ENCODE assay signal across 26 mouse cellular contexts in genomic region chr12:99073766-99074165, GRCm38 (mm10).
"Had no signal": no experiment of that assay in that cellular context is flagged by ENCODE, and none has a peak within 500 bp of the region (broad histone marks: within the 10 kb centered on the region; RNA-seq: fewer than 3 reads in every experiment).

No protein-coding gene starts in this region.

- H3K4me1 ChIP-seq: heart, embryonic 12.5 days; intestine, embryonic 15.5 days; limb, embryonic 13.5 days; limb, embryonic 15.5 days; liver, embryonic 12.5 days had no signal

- ATAC-seq: hindbrain, embryonic 16.5 days; inflammation-experienced regulatory T-cells, adult 6 months; intestine, embryonic 15.5 days; intestine, postnatal 0 days; liver, embryonic 12.5 days had no signal

- H3K27ac ChIP-seq: gastrocnemius, adult 2 months; heart, adult 2 months; hindbrain, embryonic 10.5 days; hindbrain, embryonic 12.5 days; hindbrain, embryonic 14.5 days; intestine, embryonic 15.5 days; limb, embryonic 13.5 days; limb, embryonic 15.5 days; liver, embryonic 12.5 days; liver, embryonic 14.5 days had no signal

- DNase-seq: gastrocnemius, adult 2 months; gastrocnemius, postnatal 10 days; gastrocnemius, postnatal 25 days; heart, adult 11 months; heart, adult 2 months; heart, postnatal 10 days; heart, postnatal 4 days; kidney, adult 18-20 months; kidney, adult 8-10 months; kidney, postnatal 10 days; kidney, postnatal 25 days; layer of hippocampus, adult 9-11 months; layer of hippocampus, postnatal 36 days; left cerebral cortex, postnatal 4 days had no signal

- H3K4me2 ChIP-seq: heart, embryonic 12.5 days; hindbrain, embryonic 12.5 days; hindbrain, embryonic 14.5 days; intestine, embryonic 15.5 days; limb, embryonic 13.5 days; limb, embryonic 15.5 days; liver, embryonic 12.5 days had no signal

- H3K27me3 ChIP-seq: heart, embryonic 12.5 days; hindbrain, embryonic 12.5 days; intestine, embryonic 15.5 days; limb, embryonic 13.5 days; limb, embryonic 15.5 days had no signal

- H3K9ac ChIP-seq: heart, embryonic 12.5 days; hindbrain, embryonic 12.5 days; hindbrain, embryonic 14.5 days; intestine, embryonic 15.5 days; limb, embryonic 13.5 days; limb, embryonic 15.5 days; liver, embryonic 12.5 days; liver, embryonic 14.5 days had no signal

- H3K9me3 ChIP-seq: heart, embryonic 12.5 days; hindbrain, embryonic 10.5 days; hindbrain, embryonic 12.5 days; intestine, embryonic 15.5 days; limb, embryonic 13.5 days; limb, embryonic 15.5 days; liver, embryonic 12.5 days had no signal

- H3K36me3 ChIP-seq: heart, embryonic 12.5 days; hindbrain, embryonic 10.5 days; hindbrain, embryonic 12.5 days; intestine, embryonic 15.5 days; limb, embryonic 13.5 days; limb, embryonic 15.5 days; liver, embryonic 12.5 days had no signal

- H3K4me3 ChIP-seq: gastrocnemius, adult 2 months; heart, adult 2 months; heart, embryonic 12.5 days; hindbrain, embryonic 10.5 days; hindbrain, embryonic 12.5 days; intestine, embryonic 15.5 days; limb, embryonic 13.5 days; limb, embryonic 15.5 days; liver, embryonic 12.5 days had no signal
